Mouse (Mus musculus) neural tube, embryonic 15.5 days (tissue): ENCODE results near the gene Zbtb11. TPM values are rescaled to one million over a fixed set of nuclear protein-coding genes. Genes with fewer than 3 reads are reported as not detected.
"Not testable (repeated sequence)": the region's sequence is repeated elsewhere in the genome, so short reads cannot be mapped to it uniquely, and the experiment has no call there.

Experiments used
- ATAC-seq: fragments of 200-750 bp; cut with Nextera tagmentation; 2 replicates; pipeline ENCODE4 v1.8.0; 2017; ENCODE audit warnings: mild to moderate bottlenecking, moderate TSS enrichment, moderate library complexity; ENCODE audit not compliant: low FRiP score
- H3K27ac ChIP-seq: fragments of 300-500 bp; sonication (generic); replicated peaks from 2 replicates; pipeline ENCODE4 v1.5.1; 2015; ENCODE audit warnings: mild to moderate bottlenecking, inconsistent platforms
- H3K27me3 ChIP-seq: fragments of 300-500 bp; sonication (generic); replicated peaks from 2 replicates; pipeline ENCODE4 v1.6.1; 2015; ENCODE audit warnings: inconsistent platforms
- H3K36me3 ChIP-seq: fragments of 300-500 bp; sonication (generic); 2 replicates; pipeline ENCODE4 v1.6.1; 2015; ENCODE audit warnings: inconsistent platforms
- H3K4me1 ChIP-seq: fragments of 300-500 bp; sonication (generic); 2 replicates; pipeline ENCODE4 v1.6.1; 2015; ENCODE audit warnings: inconsistent platforms
- H3K4me2 ChIP-seq: fragments of 300-500 bp; sonication (generic); 2 replicates; pipeline ENCODE4 v1.6.1; 2015; ENCODE audit warnings: inconsistent platforms, mild to moderate bottlenecking, moderate library complexity
- H3K4me3 ChIP-seq: fragments of 300-500 bp; sonication (generic); replicated peaks from 2 replicates; pipeline ENCODE4 v1.5.1; 2015; ENCODE audit warnings: mild to moderate bottlenecking, inconsistent platforms
- H3K9ac ChIP-seq: fragments of 300-500 bp; sonication (generic); replicated peaks from 2 replicates; pipeline ENCODE4 v1.6.1; 2015; ENCODE audit warnings: mild to moderate bottlenecking, inconsistent platforms
- H3K9me3 ChIP-seq: fragments of 300-500 bp; sonication (generic); replicated peaks from 2 replicates; pipeline ENCODE4 v1.6.1; 2016; ENCODE audit warnings: inconsistent platforms
- WGBS: fragments of 180-500 bp; shearing (Covaris S2); methylation state at CpG from one replicate; pipeline ENCODE4 v1.1.7; 2015; ENCODE audit warnings: mixed read lengths; 5-methylcytosine and 5-hydroxymethylcytosine counted together
- polyA plus RNA-seq: library from polyadenylated mRNA; unstranded; fragments of >200 nt; fragmentation: Nextera tagmentation; extraction: Ambion mirVana; gene quantifications from 2 replicates; pipeline ENCODE4 v1.2.1, GENCODE M21; 2015

Gene Zbtb11
- polyA plus RNA-seq, 1 experiment from 2014 or later: 23.7 TPM

GRCm38 (mm10) chr16:56019660-56020059, 46.0 kb downstream of the Zbtb11 start:
- Histone ChIP-seq H3K4me3 (no peak overlapping the region), H3K9me3 (no peaks in the 10 kb centered on the region), H3K36me3 (peaks cover 43% of the 10 kb centered on the region), H3K4me2 (no peak overlapping the region), H3K27ac (no peak overlapping the region), H3K27me3 (no peaks in the 10 kb centered on the region), H3K4me1 (no peaks in the 10 kb centered on the region), H3K9ac (no peak overlapping the region)
- 98% methylated on average over 7 of the region's 7 CpGs for WGBS
- no peak for ATAC-seq

- Histone ChIP-seq H3K4me3 (peak overlapping the region; percentile 89), H3K9me3 (no peaks in the 10 kb centered on the region), H3K27me3 (no peaks in the 10 kb centered on the region), H3K9ac (peak overlapping the region; percentile 94), H3K4me2 (peak overlapping the region; percentile 75), H3K27ac (no peak overlapping the region), H3K4me1 (peaks cover 27% of the 10 kb centered on the region), H3K36me3 (peaks cover 18% of the 10 kb centered on the region)
- WGBS: 46% methylated on average over 12 of the region's 12 CpGs
- no peak for ATAC-seq
Measured at GRCm38 (mm10) chr16:56027854-56028629, 54.4 kb downstream of the Zbtb11 start.

DNA sequence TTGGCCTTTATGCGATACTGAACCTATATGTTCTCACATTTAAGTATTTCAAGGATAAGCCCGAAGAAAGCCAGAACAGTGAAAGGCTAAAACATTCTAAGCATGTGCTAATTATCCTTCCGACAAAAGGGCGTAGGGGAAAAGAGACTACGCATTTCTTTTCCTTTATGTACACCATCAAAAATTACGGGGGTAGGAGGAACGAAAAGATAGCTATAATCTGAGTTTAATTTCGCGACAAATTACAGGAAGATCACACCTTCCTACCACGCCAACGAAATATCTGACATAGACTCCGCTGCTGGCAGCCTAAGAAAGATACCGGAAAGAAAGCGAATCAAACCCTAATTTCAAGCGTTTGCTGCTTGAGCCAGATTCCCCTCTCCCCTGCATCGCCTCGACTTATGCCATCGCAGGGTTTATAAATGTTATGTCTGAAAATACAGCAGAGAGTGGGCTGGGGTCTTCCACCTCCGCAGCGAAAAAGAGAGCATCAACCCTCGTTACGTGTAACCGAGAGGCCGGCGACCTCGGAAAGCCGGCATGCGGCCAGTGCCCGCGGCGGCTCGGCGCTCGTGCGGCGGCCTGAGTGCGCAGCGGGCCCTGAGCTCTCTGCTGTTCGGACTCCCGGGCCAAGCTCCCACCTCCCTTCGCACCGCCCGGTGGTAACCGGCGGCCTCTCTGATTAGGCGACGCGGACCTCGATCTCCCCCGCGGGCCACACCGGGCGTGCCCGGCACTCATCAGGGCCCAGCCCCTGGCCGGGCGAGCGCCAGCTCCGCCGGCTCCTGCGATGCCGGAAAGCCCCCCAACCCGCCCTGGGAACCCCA, 55.3 kb downstream of the Zbtb11 start:
- Histone ChIP-seq H3K4me1 (peaks cover 27% of the 10 kb centered on the region), H3K27me3 (no peaks in the 10 kb centered on the region), H3K4me3 (peak overlapping the region; percentile 89), H3K36me3 (peaks cover 23% of the 10 kb centered on the region), H3K9ac (peak overlapping the region; percentile 94), H3K9me3 (no peaks in the 10 kb centered on the region), H3K4me2 (peak overlapping the region; percentile 75), H3K27ac (peak overlapping the region; percentile 93)
- under 1% methylated on average over 62 of the region's 62 CpGs for WGBS
- ATAC-seq: peak; percentile 88

- Histone ChIP-seq H3K27ac (peak within 1 kb of the TSS; percentile 93), H3K9me3 (no peaks in the 10 kb centered on the region), H3K27me3 (no peaks in the 10 kb centered on the region), H3K9ac (peak within 1 kb of the TSS; percentile 94), H3K36me3 (peaks cover 27% of the 10 kb centered on the region), H3K4me1 (peaks cover 27% of the 10 kb centered on the region), H3K4me2 (peak within 1 kb of the TSS; percentile 75), H3K4me3 (peak within 1 kb of the TSS; percentile 89)
- peak; percentile 99 for ATAC-seq
- under 1% methylated on average over 39 of the region's 39 CpGs for WGBS
Measured at GRCm38 (mm10) chr16:56029661-56030082, 56.0 kb downstream of the Zbtb11 start, which contains the start of gene Pcnp. Pcnp (minus strand) TSS chr16:56029739.

- ATAC-seq: no peak
- Histone ChIP-seq H3K27me3 (no peaks in the 10 kb centered on the region), H3K4me3 (no peak overlapping the region), H3K36me3 (peaks cover 25% of the 10 kb centered on the region), H3K4me1 (peaks cover 30% of the 10 kb centered on the region), H3K9ac (no peak overlapping the region), H3K9me3 (no peaks in the 10 kb centered on the region), H3K4me2 (no peak overlapping the region), H3K27ac (no peak overlapping the region)
- WGBS: 97% methylated on average over 6 of the region's 6 CpGs
Measured at GRCm38 (mm10) chr16:56034566-56034965, 60.9 kb downstream of the Zbtb11 start.

GRCm38 (mm10) chr16:56036501-56036900, 62.8 kb downstream of the Zbtb11 start:
- Histone ChIP-seq H3K4me1 (peaks cover 21% of the 10 kb centered on the region), H3K4me2 (peak overlapping the region; percentile 54), H3K4me3 (peak overlapping the region; percentile 88), H3K9ac (peak overlapping the region; percentile 86; the same call in 1 of the 2 replicates), H3K27me3 (no peaks in the 10 kb centered on the region), H3K27ac (no peak overlapping the region), H3K9me3 (no peaks in the 10 kb centered on the region), H3K36me3 (peaks cover 25% of the 10 kb centered on the region)
- WGBS: 63% methylated on average over 6 of the region's 6 CpGs
- no peak for ATAC-seq

GRCm38 (mm10) chr16:56037138-56038010, 63.7 kb downstream of the Zbtb11 start, which contains the start of gene Trmt10c:
Trmt10c (minus strand) TSS chr16:56037819.
- Histone ChIP-seq H3K4me2 (peak within 1 kb of the TSS; percentile 54), H3K27ac (peak within 1 kb of the TSS; percentile 90), H3K36me3 (peaks cover 17% of the 10 kb centered on the region), H3K27me3 (no peaks in the 10 kb centered on the region), H3K9me3 (no peaks in the 10 kb centered on the region), H3K4me1 (peaks cover 21% of the 10 kb centered on the region), H3K9ac (peak within 1 kb of the TSS; percentile 86), H3K4me3 (peak within 1 kb of the TSS; percentile 88)
- WGBS: under 1% methylated on average over 63 of the region's 63 CpGs
- ATAC-seq: peak; percentile 100

GRCm38 (mm10) chr16:56038090-56038489, 64.4 kb downstream of the Zbtb11 start:
- peak overlapping the region; percentile 54 for H3K4me2 ChIP-seq
- WGBS: 34% methylated on average over 8 of the region's 8 CpGs
- peak overlapping the region; percentile 90 for H3K27ac ChIP-seq
- H3K9me3 ChIP-seq: no peaks in the 10 kb centered on the region
- H3K4me1 ChIP-seq: peaks cover 21% of the 10 kb centered on the region
- H3K36me3 ChIP-seq: peaks cover 13% of the 10 kb centered on the region
- no peaks in the 10 kb centered on the region for H3K27me3 ChIP-seq
- peak overlapping the region; percentile 88 for H3K4me3 ChIP-seq
- peak overlapping the region; percentile 86 for H3K9ac ChIP-seq
- ATAC-seq: no peak; the same call in 1 of the 2 replicates

DNA sequence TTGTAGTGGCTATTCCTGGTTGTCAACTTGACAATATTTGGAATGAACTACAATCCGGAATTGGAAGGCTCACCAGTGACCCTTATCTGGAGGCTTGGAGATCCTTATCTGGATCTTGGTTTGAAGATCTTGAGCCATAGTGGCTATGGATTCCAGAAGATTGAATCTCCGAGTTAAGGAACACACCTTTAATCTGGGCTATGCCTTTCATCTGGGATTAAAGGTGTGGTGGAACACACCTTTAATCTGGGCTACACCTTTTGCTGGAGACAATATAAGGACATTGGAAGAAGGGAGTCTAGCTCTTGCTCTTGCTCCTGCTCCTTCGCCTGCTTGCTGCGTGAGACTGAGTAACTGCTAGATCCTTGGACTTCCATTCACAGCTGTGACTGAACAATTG, 74.4 kb downstream of the Zbtb11 start, which contains the start of gene Senp7:
Gene Senp7, plus strand, starts transcription at position 301 of the 400 bp plus-strand sequence.
- H3K36me3 ChIP-seq, H3K27ac ChIP-seq, H3K4me1 ChIP-seq, H3K9me3 ChIP-seq, ATAC-seq, H3K4me3 ChIP-seq, H3K4me2 ChIP-seq, H3K27me3 ChIP-seq, H3K9ac ChIP-seq: not testable (repeated sequence)
- WGBS: no CpG with 5 or more reads among the region's 4 CpGs

DNA sequence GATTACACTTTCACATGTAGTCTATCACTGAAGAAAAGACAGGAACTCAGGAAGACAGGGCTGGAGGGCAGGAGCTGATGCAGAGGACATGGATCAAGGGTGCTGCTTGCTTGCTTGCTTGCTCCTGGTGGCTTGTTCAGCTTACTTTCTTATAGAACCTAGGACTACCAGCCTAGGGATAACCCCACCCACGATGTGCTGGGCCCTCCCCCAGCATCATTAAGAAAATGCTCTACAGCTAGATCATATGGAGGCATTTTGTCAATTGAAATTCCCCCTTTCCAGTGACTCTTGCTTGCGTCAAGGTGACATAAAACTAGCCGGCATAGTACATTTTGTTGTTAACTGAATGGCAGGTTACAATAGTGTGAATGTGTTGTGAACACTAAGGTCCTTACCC, 82.2 kb downstream of the Zbtb11 start:
- H3K4me3 ChIP-seq: no peak overlapping the region
- H3K4me1 ChIP-seq: no peaks in the 10 kb centered on the region
- H3K27ac ChIP-seq: no peak overlapping the region
- no peaks in the 10 kb centered on the region for H3K27me3 ChIP-seq
- H3K36me3 ChIP-seq: no peaks in the 10 kb centered on the region
- no peak overlapping the region for H3K4me2 ChIP-seq
- H3K9me3 ChIP-seq: no peaks in the 10 kb centered on the region
- ATAC-seq: no peak
- WGBS: 85% methylated on average over 3 of the region's 3 CpGs
- no peak overlapping the region for H3K9ac ChIP-seq
